In the genomic region with DNA sequence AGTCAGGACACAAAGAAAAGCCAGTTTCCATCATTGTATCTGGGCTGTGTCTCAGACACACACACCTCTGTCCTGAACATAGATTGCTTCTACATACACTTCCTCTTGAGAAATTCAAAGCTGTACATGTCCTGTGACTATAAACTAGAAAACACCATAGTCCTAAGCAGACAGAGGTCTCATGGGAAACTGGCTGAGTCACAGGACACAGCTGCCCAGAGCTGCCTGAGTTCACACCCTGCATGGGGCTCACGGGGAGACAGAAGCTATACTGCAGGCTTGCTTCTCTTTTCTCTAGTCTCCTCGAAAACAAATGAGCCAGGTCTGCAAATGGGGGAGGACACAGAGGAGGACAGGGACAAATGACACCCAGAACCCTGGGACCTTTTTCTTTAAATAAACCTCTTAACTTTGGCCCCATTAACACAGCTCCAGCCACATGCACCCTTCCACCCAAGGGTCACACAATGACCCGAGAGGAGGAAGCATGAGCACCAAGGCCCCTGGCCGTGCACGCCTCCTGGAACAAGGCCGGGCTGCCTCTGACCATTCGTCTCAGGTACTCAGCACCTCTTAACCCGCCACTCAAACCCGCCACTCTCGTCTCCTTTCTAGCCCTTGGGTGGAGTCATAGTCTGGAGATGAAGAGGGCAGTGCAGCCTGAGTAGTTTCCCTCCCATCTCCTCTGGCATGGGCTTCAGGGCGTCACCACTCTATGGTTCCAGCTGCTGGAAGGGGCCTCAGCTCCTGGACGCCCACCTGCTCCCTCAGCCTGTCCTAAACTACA, we compare ENCODE assay signal across 21 mouse cellular contexts. TPM values are rescaled to one million over a fixed set of nuclear protein-coding genes. Genes with fewer than 3 reads are reported as not detected.
A peak's percentile ranks its signal among the peaks of the same experiment; 100 is the strongest.
DNase-seq lines count a peak whose midpoint lies in the region; ATAC-seq and TF ChIP-seq lines count a peak whose summit lies in the region.
"Had no signal": no experiment of that assay in that cellular context is flagged by ENCODE, and none has a peak within 500 bp of the region (broad histone marks: within the 10 kb centered on the region; RNA-seq: fewer than 3 reads in every experiment).

No protein-coding gene starts in this region.

- H3K4me2 ChIP-seq in heart, embryonic 12.5 days, result no peak overlapping the region
- H3K4me2 ChIP-seq: hindbrain, embryonic 15.5 days had no signal

- ATAC-seq in heart, embryonic 12.5 days (ENCODE audit: insufficient number of reproducible peaks, low FRiP score), result no peak
- ATAC-seq: intestine, postnatal 0 days had no signal

- H3K27ac ChIP-seq in heart, embryonic 12.5 days (ENCODE audit: poor library complexity, severe bottlenecking), result peak overlapping the region; percentile 33; the same call in 1 of the 2 replicates
- H3K27ac ChIP-seq in bone marrow macrophage, adult 2 months (ENCODE audit: insufficient read depth, low read depth, low read length), result peak overlapping the region; percentile 44
- H3K27ac ChIP-seq: hindbrain, embryonic 15.5 days had no signal

- H3K4me3 ChIP-seq in heart, embryonic 12.5 days, result no peak overlapping the region
- H3K4me3 ChIP-seq in bone marrow macrophage, adult 2 months (ENCODE audit: insufficient read depth, low read length), result no peak overlapping the region
- H3K4me3 ChIP-seq: erythroblast, embryonic 14.5 days; hindbrain, embryonic 15.5 days had no signal

- no peaks in the 10 kb centered on the region for H3K27me3 ChIP-seq in heart, embryonic 12.5 days (replicated peaks)
- H3K27me3 ChIP-seq: hindbrain, embryonic 15.5 days had no signal

- no peak for TF ChIP-seq POLR2A in bone marrow macrophage, adult 2 months (IDR thresholded peaks at IDR 0.05; ENCODE audit: borderline replicate concordance, low read depth, low read length)

- peaks cover 10% of the 10 kb centered on the region for H3K4me1 ChIP-seq in heart, embryonic 12.5 days (replicated peaks)
- peaks cover 13% of the 10 kb centered on the region for H3K4me1 ChIP-seq in bone marrow macrophage, adult 2 months (ENCODE audit: control insufficient read depth, insufficient read depth, low read length)
- H3K4me1 ChIP-seq: hindbrain, embryonic 15.5 days had no signal

- intact Hi-C loops in heart, postnatal 36 days (cut with DNase I), result no loop called here

- TF ChIP-seq CTCF in bone marrow macrophage, adult 2 months (IDR thresholded peaks at IDR 0.05; ENCODE audit: low read depth, low read length), result no peak

- no peak overlapping the region for H3K9ac ChIP-seq in heart, embryonic 12.5 days
- H3K9ac ChIP-seq: hindbrain, embryonic 15.5 days had no signal

- WGBS in heart, embryonic 12.5 days, result 72% methylated on average over 10 of the region's 12 CpGs

- 0 out of 2 replicates have a peak, but pooled peaks cover 3% of the 10 kb centered on the region for H3K9me3 ChIP-seq in heart, embryonic 12.5 days (replicated peaks)
- H3K9me3 ChIP-seq: G1E; hindbrain, embryonic 15.5 days had no signal

- peaks cover 48% of the 10 kb centered on the region for H3K36me3 ChIP-seq in heart, embryonic 12.5 days

- no peak for DNase-seq in heart, postnatal 36 days
- peak; percentile 52 for DNase-seq in 416B (ENCODE audit: low read depth)
- DNase-seq in lung, postnatal 25 days (ENCODE audit: low spot score), result peak; percentile 49
- no peak for DNase-seq in cerebellum, adult 11 months
- no peak for DNase-seq in layer of hippocampus, adult 9-11 months
- DNase-seq: adrenal gland, postnatal 14 days; cerebellum, adult 9-11 months; gastrocnemius, postnatal 14 days; midbrain, embryonic 14.5 days; thymus, postnatal 25 days had no signal

RNA-seq across cellular contexts. Expression of a gene that starts 12.9 kb away (rescaled TPM):
- not detected in 2 replicates for polyA plus RNA-seq in heart, embryonic 12.5 days (2016; fragmentation: Nextera tagmentation; extraction: Ambion mirVana)
- total RNA-seq in heart, postnatal 36 days (2021), result not detected
- polyA plus RNA-seq in bone marrow macrophage, adult 2 months (2012; ENCODE audit: insufficient read depth, insufficient read length, missing spikeins), result not detected in 2 replicates
- total RNA-seq: adrenal gland, postnatal 14 days; G1E; gastrocnemius, postnatal 14 days; layer of hippocampus, postnatal 25 days; left cerebral cortex, postnatal 36 days; liver, adult 2 months; megakaryocyte progenitor cell, adult 5-6 weeks had no signal
- polyA plus RNA-seq: erythroblast, embryonic 14.5 days; G1E; heart, embryonic 16.5 days; hindbrain, embryonic 15.5 days; intestine, postnatal 0 days; liver, adult 2 months; midbrain, embryonic 14.5 days had no signal

RNA-seq across cellular contexts. Expression of a gene that starts 20.7 kb away (rescaled TPM):
- polyA plus RNA-seq in heart, embryonic 12.5 days (2016; fragmentation: Nextera tagmentation; extraction: Ambion mirVana), result 4.5 and 5.2 TPM in 2 replicates
- total RNA-seq in heart, postnatal 36 days (2021), result 10 to 100 TPM; 11.5 to 13.4 TPM
- 10.9 and 14.9 TPM in 2 replicates for polyA plus RNA-seq in bone marrow macrophage, adult 2 months (2012; ENCODE audit: insufficient read depth, insufficient read length, missing spikeins)

RNA-seq across cellular contexts. Expression of a gene that starts 35.3 kb away (rescaled TPM):
- 17.2 and 18.0 TPM in 2 replicates for polyA plus RNA-seq in heart, embryonic 12.5 days (2016; fragmentation: Nextera tagmentation; extraction: Ambion mirVana)
- total RNA-seq in heart, postnatal 36 days (2021), result 10 to 100 TPM; 21.9 to 29.5 TPM
- polyA plus RNA-seq in bone marrow macrophage, adult 2 months (2012; ENCODE audit: insufficient read depth, insufficient read length, missing spikeins), result 496 and 503 TPM in 2 replicates

Comparison
In these comparisons a context has a peak if more than half of its experiments do, and no peak if none do; other contexts are left out.
1. DNase-seq: peak in 416B (single experiment) and lung, postnatal 25 days (single experiment); none in heart, postnatal 36 days (0 of 2), cerebellum, adult 11 months (single experiment) and layer of hippocampus, adult 9-11 months (single experiment).
2. RNA of a gene that starts 35.3 kb away (polyA plus RNA-seq): 496 to 503 TPM in bone marrow macrophage, adult 2 months; 17.2 to 18.0 TPM in heart, embryonic 12.5 days; every median in the first group is over 10 times any median in the second.